Mouse (Mus musculus) telencephalon, adult 2 months (tissue): Measurements from ENCODE around the gene Prepl.
A peak's percentile ranks its signal among the peaks of the same experiment; 100 is the strongest.

Experiments used
- DNase-seq: peaks from one replicate; pipeline ENCODE4 v3.0.0-alpha.2; 2011; ENCODE audit warnings: low read depth, low spot score

Gene Prepl

GRCm38 (mm10) chr17:85090120-85091099, at the start of gene Prepl, which contains the start of gene Camkmt:
Gene Prepl, minus strand, starts transcription at chr17:85090241.
Gene Camkmt, plus strand, starts transcription at chr17:85090552.
- peak; percentile 97 for DNase-seq

GRCm38 (mm10) chr17:85138393-85138792, 48.4 kb upstream of the Prepl start:
- no peak for DNase-seq

- peak; percentile 23 for DNase-seq
Measured at GRCm38 (mm10) chr17:85116643-85117042, 26.6 kb upstream of the Prepl start.

- no peak for DNase-seq
Measured at GRCm38 (mm10) chr17:85113441-85113840, 23.4 kb upstream of the Prepl start.

GRCm38 (mm10) chr17:85110640-85111039, 20.6 kb upstream of the Prepl start:
- DNase-seq = no peak

GRCm38 (mm10) chr17:85103310-85103709, 13.3 kb upstream of the Prepl start:
- no peak for DNase-seq

GRCm38 (mm10) chr17:85101751-85102150, 11.7 kb upstream of the Prepl start:
- no peak for DNase-seq

- DNase-seq = no peak
Measured at GRCm38 (mm10) chr17:85100232-85100631, 10.2 kb upstream of the Prepl start.

GRCm38 (mm10) chr17:85098677-85099323, 8.8 kb upstream of the Prepl start:
- DNase-seq = no peak

- no peak for DNase-seq
Measured at GRCm38 (mm10) chr17:85096396-85096795, 6.4 kb upstream of the Prepl start.

GRCm38 (mm10) chr17:85091762-85092161, 1.7 kb upstream of the Prepl start:
- no peak for DNase-seq

- DNase-seq = no peak
Measured at GRCm38 (mm10) chr17:85089621-85090020, 420 bp downstream of the Prepl start.

- no peak for DNase-seq
Measured at GRCm38 (mm10) chr17:85089011-85089410, 1.0 kb downstream of the Prepl start.

- no peak for DNase-seq
Measured at GRCm38 (mm10) chr17:85088401-85088800, 1.6 kb downstream of the Prepl start.

- no peak for DNase-seq
Measured at GRCm38 (mm10) chr17:85087591-85087990, 2.5 kb downstream of the Prepl start.

GRCm38 (mm10) chr17:85086501-85086900, 3.5 kb downstream of the Prepl start:
- DNase-seq = no peak

GRCm38 (mm10) chr17:85085335-85085734, 4.7 kb downstream of the Prepl start:
- DNase-seq = no peak

GRCm38 (mm10) chr17:85080781-85081180, 9.3 kb downstream of the Prepl start:
- no peak for DNase-seq

GRCm38 (mm10) chr17:85079276-85079675, 10.8 kb downstream of the Prepl start:
- DNase-seq = no peak

- peak; percentile 17 for DNase-seq
Measured at GRCm38 (mm10) chr17:85074083-85074482, 16.0 kb downstream of the Prepl start.

GRCm38 (mm10) chr17:85073214-85073613, 16.8 kb downstream of the Prepl start:
- no peak for DNase-seq

- DNase-seq = no peak
Measured at GRCm38 (mm10) chr17:85072383-85072782, 17.7 kb downstream of the Prepl start.
